ENCODE assay signal across 24 mouse cellular contexts in the genomic region with DNA sequence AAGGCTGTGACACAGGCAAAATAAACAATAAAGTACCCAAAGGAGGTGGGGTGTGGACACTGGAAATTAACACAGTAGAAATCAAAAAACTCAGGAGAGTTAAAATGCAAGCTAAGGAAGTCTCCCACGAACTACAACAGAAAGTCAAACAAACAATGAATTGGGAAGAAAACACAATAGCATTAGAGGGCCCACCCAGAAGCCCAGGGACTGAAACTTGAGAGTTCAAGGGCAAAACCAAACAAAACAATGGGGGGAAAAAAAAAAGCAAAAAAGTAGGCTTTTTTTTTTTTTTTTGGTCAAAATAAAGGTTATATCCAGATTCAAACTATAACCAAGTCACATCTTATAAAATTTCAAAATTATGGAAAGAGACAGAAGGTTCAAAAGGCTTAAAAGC. TPM values are rescaled to one million over a fixed set of nuclear protein-coding genes. Genes with fewer than 3 reads are reported as not detected.
DNase-seq lines count a peak whose midpoint lies in the region; ATAC-seq and TF ChIP-seq lines count a peak whose summit lies in the region.
"Had no signal": no experiment of that assay in that cellular context is flagged by ENCODE, and none has a peak within 500 bp of the region (broad histone marks: within the 10 kb centered on the region; RNA-seq: fewer than 3 reads in every experiment).

No protein-coding gene starts in this region.

- no peak for ATAC-seq in heart, embryonic 15.5 days (replicated peaks; ENCODE audit: insufficient number of reproducible peaks, insufficient read depth, low FRiP score, low read depth)
- ATAC-seq: forebrain, embryonic 14.5 days; Patski had no signal

- no peak for TF ChIP-seq POLR2A in spleen, adult 2 months (IDR thresholded peaks at IDR 0.05; ENCODE audit: low read depth, low read length)

- peaks cover 10% of the 10 kb centered on the region; the same call in 1 of the 2 replicates for H3K4me1 ChIP-seq in heart, embryonic 15.5 days (replicated peaks)
- H3K4me1 ChIP-seq in spleen, adult 2 months (ENCODE audit: control insufficient read depth, insufficient read depth, insufficient read length) = peaks cover 30% of the 10 kb centered on the region
- H3K4me1 ChIP-seq: embryonic facial prominence, embryonic 15.5 days; forebrain, embryonic 10.5 days; hindbrain, embryonic 13.5 days had no signal

- no peaks in the 10 kb centered on the region for H3K27me3 ChIP-seq in heart, embryonic 15.5 days
- no peaks in the 10 kb centered on the region for H3K27me3 ChIP-seq in spleen, adult 2 months (ENCODE audit: control insufficient read depth, insufficient read depth, low read length)
- H3K27me3 ChIP-seq: CH12.LX; embryonic facial prominence, embryonic 15.5 days; heart, embryonic 12.5 days; hindbrain, embryonic 13.5 days; Patski had no signal

- no peaks in the 10 kb centered on the region for H3K9me3 ChIP-seq in heart, embryonic 15.5 days (replicated peaks)
- H3K9me3 ChIP-seq: embryonic facial prominence, embryonic 15.5 days; forebrain, embryonic 10.5 days; heart, embryonic 12.5 days; hindbrain, embryonic 13.5 days had no signal

- WGBS in heart, embryonic 15.5 days = 53% methylated on average over 1 of the region's 1 CpGs
- WGBS in spleen, adult 2 months = 42% methylated on average over 1 of the region's 1 CpGs

- no peak for TF ChIP-seq CTCF in spleen, adult 2 months (IDR thresholded peaks at IDR 0.05; ENCODE audit: extremely low read depth, insufficient read depth, insufficient read length, insufficient replicate concordance)

- DNase-seq in heart, adult 9 months (ENCODE audit: low spot score in 2 of 2) = no peak
- no peak for DNase-seq in spleen, adult 2 months (ENCODE audit: low read depth in 1 of 2, low spot score in 2 of 2)
- DNase-seq in spleen, adult 12 weeks (ENCODE audit: low spot score) = no peak
- DNase-seq in R1 (ENCODE audit: low read depth, low spot score) = peak; percentile 63
- DNase-seq in layer of hippocampus, adult 18-20 months (ENCODE audit: low spot score in 2 of 2) = no peak
- DNase-seq: adrenal gland, adult 8-10 months; adrenal gland, postnatal 36 days; cerebellum, adult 11 months; cerebellum, adult 8-10 months; cerebellum, postnatal 14 days; embryo, embryonic 11 days; gastrocnemius, postnatal 36 days; heart, adult 18-20 months; heart, postnatal 10 days had no signal

- H3K4me3 ChIP-seq in heart, embryonic 15.5 days = no peak overlapping the region
- no peak overlapping the region for H3K4me3 ChIP-seq in spleen, adult 2 months (ENCODE audit: extremely low read depth, insufficient read depth, insufficient read length)
- H3K4me3 ChIP-seq: embryonic facial prominence, embryonic 15.5 days; erythroblast, embryonic 14.5 days; forebrain, embryonic 10.5 days; heart, embryonic 12.5 days; hindbrain, embryonic 13.5 days had no signal

- H3K9ac ChIP-seq in heart, embryonic 15.5 days = no peak overlapping the region
- H3K9ac ChIP-seq: embryonic facial prominence, embryonic 15.5 days; heart, embryonic 12.5 days; hindbrain, embryonic 13.5 days had no signal

- peak overlapping the region; percentile 37; the same call in 1 of the 2 replicates for H3K27ac ChIP-seq in heart, embryonic 15.5 days
- H3K27ac ChIP-seq in spleen, adult 2 months (ENCODE audit: insufficient read depth, low read length) = peak overlapping the region; percentile 44; the same call in 1 of the 2 replicates
- H3K27ac ChIP-seq: embryonic facial prominence, embryonic 15.5 days; forebrain, embryonic 10.5 days; hindbrain, embryonic 13.5 days; hindbrain, postnatal 0 days had no signal

- H3K4me2 ChIP-seq in heart, embryonic 15.5 days = no peak overlapping the region
- H3K4me2 ChIP-seq: embryonic facial prominence, embryonic 15.5 days; heart, embryonic 12.5 days; hindbrain, embryonic 13.5 days had no signal

- peaks cover 2% of the 10 kb centered on the region; the same call in 1 of the 2 replicates for H3K36me3 ChIP-seq in heart, embryonic 15.5 days
- H3K36me3 ChIP-seq in spleen, adult 2 months (ENCODE audit: control insufficient read depth, insufficient read depth, low read length) = peaks cover 4% of the 10 kb centered on the region
- H3K36me3 ChIP-seq: embryonic facial prominence, embryonic 15.5 days; forebrain, embryonic 10.5 days; hindbrain, embryonic 13.5 days had no signal

RNA-seq across cellular contexts. Expression of a gene that starts 39.9 kb away (rescaled TPM):
- 17.8 and 19.0 TPM in 2 replicates for polyA plus RNA-seq in heart, embryonic 15.5 days (2015; fragmentation: Nextera tagmentation; extraction: Ambion mirVana)
- polyA plus RNA-seq in spleen, adult 2 months (2012; rRNA removed) = 12.2 and 12.5 TPM in 2 replicates
- total RNA-seq in layer of hippocampus, adult 18-20 months (2021) = 1 to 10 TPM; 1.2 to 1.7 TPM
- polyA plus RNA-seq: erythroblast, embryonic 14.5 days had no signal
